Mouse (Mus musculus) kidney, adult 9 months (tissue): ENCODE results near the gene Grm8.

Experiments
- DNase-seq: peaks from one replicate; pipeline ENCODE4 v3.0.0; 2022

Grm8 gene

GRCm38 (mm10) chr6:27517620-27518019, 617.4 kb downstream of the Grm8 start:
- no peak for DNase-seq

- no peak for DNase-seq
Observed at GRCm38 (mm10) chr6:27460998-27461397, 674.0 kb downstream of the Grm8 start.

- DNase-seq = no peak
Observed at GRCm38 (mm10) chr6:27408473-27408872, 726.5 kb downstream of the Grm8 start.

- no peak for DNase-seq
Observed at GRCm38 (mm10) chr6:27372416-27372815, 762.6 kb downstream of the Grm8 start.

- DNase-seq = no peak
Observed at GRCm38 (mm10) chr6:27371095-27371494, 763.9 kb downstream of the Grm8 start.

GRCm38 (mm10) chr6:27363775-27364174, 771.2 kb downstream of the Grm8 start:
- no peak for DNase-seq

- no peak for DNase-seq
Observed at GRCm38 (mm10) chr6:27360440-27360839, 774.5 kb downstream of the Grm8 start.

GRCm38 (mm10) chr6:27351147-27351546, 783.8 kb downstream of the Grm8 start:
- DNase-seq = no peak

GRCm38 (mm10) chr6:27348272-27348671, 786.7 kb downstream of the Grm8 start:
- no peak for DNase-seq

GRCm38 (mm10) chr6:27346311-27346710, 788.7 kb downstream of the Grm8 start:
- no peak for DNase-seq

- no peak for DNase-seq
Observed at GRCm38 (mm10) chr6:27340131-27340530, 794.8 kb downstream of the Grm8 start.

- DNase-seq = no peak
Observed at GRCm38 (mm10) chr6:27318575-27318974, 816.4 kb downstream of the Grm8 start.

GRCm38 (mm10) chr6:27317422-27317821, 817.6 kb downstream of the Grm8 start:
- no peak for DNase-seq

- no peak for DNase-seq
Observed at GRCm38 (mm10) chr6:27316018-27316417, 819.0 kb downstream of the Grm8 start.

- no peak for DNase-seq
Observed at GRCm38 (mm10) chr6:27314273-27315009, 820.5 kb downstream of the Grm8 start.

GRCm38 (mm10) chr6:27310401-27310800, 824.6 kb downstream of the Grm8 start:
- DNase-seq = no peak

GRCm38 (mm10) chr6:27305351-27305750, 829.6 kb downstream of the Grm8 start:
- DNase-seq = no peak

GRCm38 (mm10) chr6:27264972-27265371, 870.0 kb downstream of the Grm8 start:
- no peak for DNase-seq

- DNase-seq = no peak
Observed at GRCm38 (mm10) chr6:27262611-27263010, 872.4 kb downstream of the Grm8 start.

GRCm38 (mm10) chr6:27240416-27240815, 894.6 kb downstream of the Grm8 start:
- no peak for DNase-seq

GRCm38 (mm10) chr6:27239968-27240367, 895.0 kb downstream of the Grm8 start:
- DNase-seq = no peak
